Mouse (Mus musculus) midbrain, embryonic 16.5 days (tissue): ENCODE results near the gene Med13l. TPM values are rescaled to one million over a fixed set of nuclear protein-coding genes. Genes with fewer than 3 reads are reported as not detected.
A peak's percentile ranks its signal among the peaks of the same experiment; 100 is the strongest.
"Not testable (repeated sequence)": the region's sequence is repeated elsewhere in the genome, so short reads cannot be mapped to it uniquely, and the experiment has no call there.

Source experiments
- ATAC-seq: fragments of 200-750 bp; cut with Nextera tagmentation; 2 replicates; pipeline ENCODE4 v1.8.0; 2017; ENCODE audit warnings: moderate TSS enrichment
- H3K27ac ChIP-seq: fragments of 300-500 bp; sonication (generic); 2 replicates; pipeline ENCODE4 v1.5.1; 2014; ENCODE audit warnings: mild to moderate bottlenecking, low read length, mixed read lengths
- H3K27me3 ChIP-seq: fragments of 300-500 bp; sonication (generic); 2 replicates; pipeline ENCODE4 v1.6.1; 2014; ENCODE audit warnings: low read depth, low read length, mixed read lengths; ENCODE audit not compliant: control insufficient read depth, insufficient read depth
- H3K36me3 ChIP-seq: fragments of 300-500 bp; sonication (generic); 2 replicates; pipeline ENCODE4 v1.6.1; 2014; ENCODE audit warnings: mild to moderate bottlenecking, low read length, moderate library complexity, mixed read lengths; ENCODE audit not compliant: control insufficient read depth, insufficient read depth
- H3K4me1 ChIP-seq: fragments of 300-500 bp; sonication (generic); 2 replicates; pipeline ENCODE4 v1.6.1; 2014; ENCODE audit warnings: mild to moderate bottlenecking, low read length, mixed read lengths; ENCODE audit not compliant: control insufficient read depth, insufficient read depth
- H3K4me2 ChIP-seq: fragments of 300-500 bp; sonication (generic); 2 replicates; pipeline ENCODE4 v1.6.1; 2014; ENCODE audit warnings: mild to moderate bottlenecking, low read length, mixed read lengths
- H3K4me3 ChIP-seq: fragments of 300-500 bp; sonication (generic); 2 replicates; pipeline ENCODE4 v1.5.1; 2014; ENCODE audit warnings: low read depth, mild to moderate bottlenecking, low read length, moderate library complexity, mixed read lengths
- H3K9ac ChIP-seq: fragments of 300-500 bp; sonication (generic); 2 replicates; pipeline ENCODE4 v1.6.1; 2014; ENCODE audit warnings: low read depth, low read length, mixed read lengths
- H3K9me3 ChIP-seq: fragments of 300-500 bp; sonication (generic); replicated peaks from 2 replicates; pipeline ENCODE4 v1.6.1; 2014; ENCODE audit warnings: mild to moderate bottlenecking, low read length, mixed read lengths; ENCODE audit not compliant: control insufficient read depth, poor library complexity, severe bottlenecking
- WGBS: fragments of 180-500 bp; shearing (Covaris S2); extraction: QIAGEN DNeasy Blood & Tissue Kit; methylation state at CpG from one replicate; pipeline ENCODE4 v1.1.7; 2014; 5-methylcytosine and 5-hydroxymethylcytosine counted together
- polyA plus RNA-seq: library from polyadenylated mRNA; unstranded; fragments of >200 nt; fragmentation: Nextera tagmentation; extraction: Ambion mirVana; gene quantifications from 2 replicates; pipeline ENCODE4 v1.2.1, GENCODE M21; 2015

Med13l gene
- polyA plus RNA-seq, 1 experiment from 2014 or later, result 14.4 TPM

DNA sequence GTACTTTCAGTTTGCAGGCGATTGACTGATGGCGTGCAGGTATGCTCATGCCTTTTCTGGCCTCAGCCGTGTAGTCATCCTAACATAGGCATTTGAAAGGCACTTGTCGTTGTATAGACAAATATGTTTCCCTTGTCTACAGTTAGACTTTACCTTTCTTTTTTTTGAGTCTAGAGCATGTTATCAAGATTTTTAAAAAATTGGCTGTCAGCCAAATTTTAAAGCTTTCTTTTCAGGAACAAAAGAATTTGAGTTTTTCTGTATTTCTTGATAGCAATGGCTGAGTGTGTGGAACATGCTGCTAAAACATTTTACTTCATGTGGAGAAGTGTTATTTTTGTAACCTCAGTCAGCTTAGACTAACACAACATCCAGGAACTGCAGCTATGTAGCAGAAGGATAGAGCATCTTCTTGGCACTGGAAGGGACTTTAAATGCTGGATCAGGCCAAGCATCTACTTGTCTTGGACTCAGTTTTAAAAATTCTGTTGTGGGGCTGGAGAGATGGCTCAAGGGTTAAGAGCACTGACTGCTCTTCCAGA lies 89.6 kb downstream of the Med13l start:
- Histone ChIP-seq H3K9me3 (no peaks in the 10 kb centered on the region), H3K4me3 (no peak overlapping the region), H3K36me3 (no peaks in the 10 kb centered on the region), H3K9ac (no peak overlapping the region), H3K27ac (no peak overlapping the region), H3K4me1 (peaks cover 17% of the 10 kb centered on the region; the same call in 1 of the 2 replicates), H3K27me3 (no peaks in the 10 kb centered on the region), H3K4me2 (no peak overlapping the region)
- 87% methylated on average over 4 of the region's 4 CpGs for WGBS
- no peak for ATAC-seq

DNA sequence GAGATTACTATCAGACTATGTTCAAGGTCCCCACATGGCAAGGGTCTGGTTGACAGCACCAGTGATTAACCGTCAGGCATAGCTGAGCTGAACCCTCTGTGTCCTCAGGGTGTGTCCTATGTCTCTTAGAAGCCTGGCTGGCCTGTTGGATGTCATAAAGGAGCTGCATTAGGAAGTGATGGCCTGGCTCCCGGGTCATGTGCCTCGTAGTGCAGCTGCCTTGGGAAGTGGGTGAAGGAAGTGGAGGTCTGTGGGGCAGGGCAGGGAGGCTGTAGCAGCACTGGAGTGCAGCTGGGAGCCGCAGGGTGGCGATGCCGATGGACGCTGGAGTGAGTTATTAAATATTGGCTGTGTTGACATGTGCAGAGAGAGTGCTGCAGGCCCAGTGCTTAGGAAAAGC lies 90.3 kb downstream of the Med13l start:
- ATAC-seq, result no peak
- no peak overlapping the region for H3K4me2 ChIP-seq
- WGBS, result 83% methylated on average over 7 of the region's 7 CpGs
- H3K36me3 ChIP-seq, result no peaks in the 10 kb centered on the region
- no peaks in the 10 kb centered on the region for H3K9me3 ChIP-seq
- H3K4me3 ChIP-seq, result no peak overlapping the region
- peaks cover 21% of the 10 kb centered on the region; the same call in 1 of the 2 replicates for H3K4me1 ChIP-seq
- no peak overlapping the region for H3K27ac ChIP-seq
- H3K27me3 ChIP-seq, result no peaks in the 10 kb centered on the region
- no peak overlapping the region for H3K9ac ChIP-seq

- Histone ChIP-seq H3K27ac (no peak overlapping the region), H3K36me3 (no peaks in the 10 kb centered on the region), H3K4me2 (no peak overlapping the region), H3K4me3 (no peak overlapping the region), H3K4me1 (peaks cover 16% of the 10 kb centered on the region; the same call in 1 of the 2 replicates), H3K9me3 (no peaks in the 10 kb centered on the region), H3K9ac (no peak overlapping the region), H3K27me3 (no peaks in the 10 kb centered on the region)
- WGBS, result 89% methylated on average over 8 of the region's 8 CpGs
- no peak for ATAC-seq
These were observed 92.1 kb downstream of the Med13l start for GRCm38 (mm10) chr5:118652611-118653010.

DNA sequence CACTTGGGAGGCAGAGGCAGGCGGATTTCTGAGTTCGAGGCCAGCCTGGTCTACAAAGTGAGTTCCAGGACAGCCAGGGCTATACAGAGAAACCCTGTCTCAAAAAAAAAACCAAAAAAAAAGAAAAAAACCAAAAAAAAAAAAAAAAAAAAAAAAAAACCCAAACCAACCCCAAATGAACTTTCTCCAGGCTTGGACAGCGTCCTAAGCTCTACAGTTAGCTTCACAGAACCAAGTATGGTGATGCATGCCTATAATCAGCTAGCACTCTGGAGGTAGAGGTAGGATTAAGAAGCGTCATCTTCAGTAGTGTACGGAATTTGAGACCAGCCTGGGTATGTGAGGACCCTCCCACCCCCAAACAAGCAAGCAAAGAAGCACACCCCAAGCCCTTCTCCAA lies 92.6 kb downstream of the Med13l start:
- H3K36me3 ChIP-seq, H3K27ac ChIP-seq, H3K9me3 ChIP-seq, ATAC-seq, H3K4me3 ChIP-seq, H3K27me3 ChIP-seq, H3K9ac ChIP-seq, H3K4me2 ChIP-seq: not testable (repeated sequence)
- peaks cover 12% of the 10 kb centered on the region for H3K4me1 ChIP-seq
- 86% methylated on average over 3 of the region's 5 CpGs for WGBS

DNA sequence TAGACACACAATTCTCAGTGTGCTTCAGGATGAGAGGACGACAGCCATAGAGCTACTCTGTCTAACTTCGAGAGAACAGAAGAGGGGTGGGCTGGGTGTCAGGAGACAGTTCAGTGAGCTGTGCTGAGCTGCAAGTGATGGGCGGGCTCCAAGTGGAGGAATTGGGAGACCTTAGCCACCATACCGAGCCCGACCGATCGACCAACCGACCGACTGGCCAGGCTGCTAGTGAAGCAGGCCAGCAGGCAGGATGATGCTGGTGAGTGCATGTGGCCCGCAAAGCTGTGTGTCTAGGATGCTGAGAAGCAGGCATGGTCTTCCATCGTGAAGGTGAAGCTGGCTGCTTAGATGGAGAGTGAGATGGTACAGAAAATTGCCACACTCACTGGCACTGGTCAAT lies 94.1 kb downstream of the Med13l start:
- H3K4me3 ChIP-seq, result no peak overlapping the region
- H3K9me3 ChIP-seq, result no peaks in the 10 kb centered on the region
- no peaks in the 10 kb centered on the region for H3K27me3 ChIP-seq
- ATAC-seq, result no peak
- WGBS, result 65% methylated on average over 11 of the region's 11 CpGs
- no peaks in the 10 kb centered on the region for H3K36me3 ChIP-seq
- peak overlapping the region; percentile 44 for H3K9ac ChIP-seq
- H3K4me2 ChIP-seq, result no peak overlapping the region
- H3K27ac ChIP-seq, result peak overlapping the region; percentile 65
- H3K4me1 ChIP-seq, result peaks cover 17% of the 10 kb centered on the region

DNA sequence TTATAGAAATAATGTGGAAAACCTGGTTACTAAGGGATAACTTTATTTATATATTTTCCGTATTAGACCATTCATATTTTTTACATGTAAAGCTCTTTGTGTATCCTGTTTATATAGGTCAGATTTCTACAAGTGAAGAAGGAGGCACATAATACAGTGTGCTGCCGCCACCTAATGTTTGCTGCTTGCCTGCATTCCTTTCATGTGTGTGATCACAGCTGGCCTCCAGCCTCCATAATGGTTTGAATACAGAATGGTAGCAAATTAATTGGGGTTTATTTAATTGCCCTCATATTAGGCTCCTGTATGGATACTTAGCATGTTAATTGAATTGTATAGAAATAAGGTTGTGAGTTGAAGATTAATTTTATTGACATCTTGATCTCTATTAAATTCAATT lies 94.5 kb downstream of the Med13l start:
- WGBS, result 35% methylated on average over 2 of the region's 2 CpGs

GRCm38 (mm10) chr5:118655428-118655827 lies 94.9 kb downstream of the Med13l start:
- Histone ChIP-seq H3K4me3 (no peak overlapping the region), H3K36me3 (no peaks in the 10 kb centered on the region), H3K4me1 (peaks cover 17% of the 10 kb centered on the region), H3K4me2 (no peak overlapping the region), H3K27me3 (no peaks in the 10 kb centered on the region), H3K9me3 (no peaks in the 10 kb centered on the region), H3K9ac (no peak overlapping the region), H3K27ac (no peak overlapping the region)
- ATAC-seq, result no peak
- WGBS, result 45% methylated on average over 7 of the region's 7 CpGs

More for the DNA sequence above, 94.5 kb downstream of the Med13l start:
- Histone ChIP-seq H3K27me3 (no peaks in the 10 kb centered on the region), H3K4me2 (no peak overlapping the region), H3K27ac (peak overlapping the region; percentile 65), H3K9ac (no peak overlapping the region), H3K4me3 (no peak overlapping the region), H3K36me3 (no peaks in the 10 kb centered on the region), H3K4me1 (peaks cover 17% of the 10 kb centered on the region), H3K9me3 (no peaks in the 10 kb centered on the region)
- ATAC-seq, result peak; percentile 76; the same call in 1 of the 2 replicates

GRCm38 (mm10) chr5:118655966-118656365 lies 95.5 kb downstream of the Med13l start:
- Histone ChIP-seq H3K9me3 (no peaks in the 10 kb centered on the region), H3K4me2 (no peak overlapping the region), H3K9ac (no peak overlapping the region), H3K4me3 (no peak overlapping the region), H3K27me3 (no peaks in the 10 kb centered on the region), H3K36me3 (no peaks in the 10 kb centered on the region), H3K27ac (no peak overlapping the region), H3K4me1 (peaks cover 15% of the 10 kb centered on the region)
- WGBS, result 86% methylated on average over 6 of the region's 6 CpGs
- no peak for ATAC-seq

DNA sequence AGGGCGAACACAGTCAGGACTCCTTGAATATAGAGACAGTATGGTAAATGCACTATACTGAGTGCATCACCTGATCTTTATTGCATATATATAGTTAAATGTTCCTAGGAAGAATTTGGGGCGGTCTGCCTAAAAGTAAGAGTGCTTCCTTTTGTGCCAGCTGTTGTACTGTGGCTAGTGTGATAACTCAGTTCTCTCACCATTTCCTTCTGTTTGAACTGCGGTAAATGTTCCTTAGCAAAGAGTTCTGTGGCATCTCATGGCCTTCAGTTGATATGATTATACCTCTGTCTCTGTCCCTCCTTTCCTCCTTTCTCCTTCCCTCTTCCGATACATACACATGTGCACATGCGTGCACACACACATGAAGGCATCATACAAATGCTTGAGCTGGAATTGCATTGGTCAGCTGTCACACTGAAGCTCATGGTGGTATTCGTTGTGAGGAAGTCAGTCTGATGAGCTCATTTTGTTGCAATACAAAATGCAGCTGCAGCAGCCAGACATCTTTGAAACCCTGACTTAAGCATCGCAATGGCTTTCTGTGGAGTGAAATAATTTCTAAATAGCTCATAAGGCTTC lies 97.9 kb downstream of the Med13l start:
- WGBS, result 90% methylated on average over 7 of the region's 7 CpGs
- Histone ChIP-seq H3K27ac (no peak overlapping the region), H3K9me3 (no peaks in the 10 kb centered on the region), H3K4me1 (peaks cover 15% of the 10 kb centered on the region), H3K4me3 (no peak overlapping the region), H3K36me3 (no peaks in the 10 kb centered on the region), H3K27me3 (no peaks in the 10 kb centered on the region), H3K4me2 (no peak overlapping the region), H3K9ac (no peak overlapping the region)
- ATAC-seq, result no peak
